Mouse (Mus musculus): ENCODE results near the gene Calcoco2. TPM values are rescaled to one million over a fixed set of nuclear protein-coding genes. Genes with fewer than 3 reads are reported as not detected.
A peak's percentile ranks its signal among the peaks of the same experiment; 100 is the strongest.
"Not testable (repeated sequence)": the region's sequence is repeated elsewhere in the genome, so short reads cannot be mapped to it uniquely, and the experiment has no call there.

The Calcoco2 gene
- not detected for total RNA-seq (2021)
- long read RNA-seq, experiment 1: 0 reads
- long read RNA-seq, experiment 2: 0 reads

DNA sequence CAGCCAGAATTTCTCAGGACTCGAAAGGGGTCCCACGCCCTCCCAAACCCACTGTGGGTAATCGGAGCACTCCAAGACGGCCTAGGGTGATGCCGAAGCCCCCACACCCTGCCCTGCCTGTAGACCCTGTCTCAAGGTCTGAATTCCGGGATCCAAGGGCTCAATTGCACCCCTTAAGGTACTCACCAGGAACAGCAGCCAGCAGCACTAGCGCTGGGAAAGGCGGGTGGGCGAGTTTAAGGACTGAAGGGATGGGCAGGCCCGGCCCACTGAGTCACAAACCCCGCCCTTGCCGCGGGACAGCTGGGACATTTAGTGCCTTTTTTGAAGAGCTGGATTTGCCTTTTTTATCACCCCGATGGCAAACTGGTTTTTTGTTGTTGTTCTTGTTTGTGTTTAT is at the start of gene Calcoco2:
Gene Calcoco2, minus strand, starts transcription at position 214 of the 400 bp plus-strand sequence.
- no peak for DNase-seq (ENCODE audit: low spot score in 2 of 2)

DNA sequence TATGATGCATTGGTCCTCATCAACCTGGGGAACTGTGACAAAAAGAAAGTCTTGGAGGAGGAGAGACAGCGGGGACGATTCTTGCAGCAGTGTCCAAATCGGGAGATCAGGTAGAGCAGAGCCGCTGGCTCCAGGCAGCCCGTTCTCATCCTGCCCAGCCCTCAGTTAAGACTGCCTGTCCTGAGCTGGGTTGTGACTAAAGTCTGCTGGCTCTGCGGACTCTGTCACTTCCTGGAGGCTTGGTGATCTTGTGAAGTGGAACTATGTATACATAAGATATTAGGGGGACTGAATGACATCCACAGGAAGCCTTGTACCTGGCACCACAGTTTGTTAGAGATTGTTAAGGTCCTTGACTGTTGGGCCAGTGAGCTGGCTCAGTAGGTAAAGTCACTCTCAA is 35.7 kb upstream of the Calcoco2 start:
- DNase-seq (ENCODE audit: low spot score in 2 of 2): no peak

DNA sequence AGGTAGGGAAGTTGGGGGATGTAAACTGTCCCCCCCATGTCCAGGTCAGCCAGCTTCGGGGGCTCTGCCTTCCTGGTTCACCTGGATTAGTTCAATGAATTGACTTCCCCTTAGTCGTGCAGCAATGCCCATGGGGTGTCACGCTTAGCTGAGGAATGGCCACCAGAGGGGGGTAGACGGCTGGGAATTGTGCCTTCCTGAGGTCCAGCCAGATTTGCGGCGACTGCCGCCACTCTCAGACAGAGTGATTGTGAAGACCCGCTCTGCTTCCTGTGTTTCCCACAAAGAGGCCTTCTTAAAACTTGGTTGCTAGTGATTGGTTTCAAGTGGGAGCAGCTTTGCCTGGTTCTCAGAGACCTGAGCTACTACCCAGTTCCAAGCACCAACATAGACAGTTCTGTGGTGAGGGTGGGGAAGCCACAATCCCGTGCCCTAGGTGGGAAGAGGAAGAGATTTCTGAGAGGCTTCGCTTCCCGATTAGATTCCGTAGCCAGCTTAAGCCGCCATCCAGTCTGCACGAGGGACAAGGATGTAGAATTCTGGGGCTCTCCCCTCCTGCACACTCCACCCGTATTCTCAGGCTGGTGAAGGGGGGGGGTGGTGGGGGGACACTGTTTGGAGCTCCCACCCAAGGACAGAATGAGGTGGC is 34.0 kb upstream of the Calcoco2 start:
- peak; percentile 48 to 72 for DNase-seq (ENCODE audit: low spot score in 2 of 2)

DNA sequence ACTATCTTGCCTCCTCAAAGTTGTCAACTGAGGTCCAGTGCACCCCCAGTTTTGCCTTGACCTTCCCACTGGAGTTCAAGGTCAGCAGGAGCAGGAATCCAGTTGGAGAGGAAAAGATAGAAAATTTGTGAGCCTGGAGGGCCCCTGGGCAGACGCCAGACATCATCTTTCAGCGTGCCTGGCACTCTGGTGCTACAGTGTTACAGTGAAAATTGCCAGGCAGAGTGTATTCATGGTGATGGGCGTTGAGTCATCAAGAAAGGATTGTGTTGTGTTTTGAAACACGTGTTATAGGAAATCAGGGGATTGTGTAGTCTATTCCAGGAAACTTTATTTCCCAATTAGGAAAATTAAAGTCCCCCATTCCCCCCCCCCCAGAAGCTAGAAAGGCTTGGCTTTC is 32.0 kb upstream of the Calcoco2 start:
- DNase-seq (ENCODE audit: low spot score in 2 of 2): no peak

DNA sequence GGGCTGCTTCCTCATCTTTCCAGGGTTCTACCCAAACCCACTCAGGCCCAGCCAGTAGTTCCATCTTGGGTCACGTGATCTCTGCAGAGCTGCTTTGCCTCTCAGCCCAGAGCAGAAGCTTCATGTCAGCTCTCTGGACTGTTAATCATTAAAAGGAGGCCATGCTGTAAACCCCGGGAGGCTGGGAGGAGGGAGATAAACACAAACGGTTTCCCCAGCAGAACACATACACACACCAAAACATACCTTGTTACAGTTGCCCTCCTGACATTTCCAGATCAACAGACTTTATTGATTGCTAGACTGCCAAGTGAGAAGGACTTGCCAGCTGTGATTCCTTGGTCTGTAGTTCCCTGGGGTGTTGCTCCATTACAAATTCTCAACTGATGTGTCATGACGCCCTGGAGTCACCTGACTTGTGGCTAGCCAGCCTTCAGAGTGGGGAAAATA is 29.0 kb upstream of the Calcoco2 start:
- no peak for DNase-seq (ENCODE audit: low spot score in 2 of 2)

DNA sequence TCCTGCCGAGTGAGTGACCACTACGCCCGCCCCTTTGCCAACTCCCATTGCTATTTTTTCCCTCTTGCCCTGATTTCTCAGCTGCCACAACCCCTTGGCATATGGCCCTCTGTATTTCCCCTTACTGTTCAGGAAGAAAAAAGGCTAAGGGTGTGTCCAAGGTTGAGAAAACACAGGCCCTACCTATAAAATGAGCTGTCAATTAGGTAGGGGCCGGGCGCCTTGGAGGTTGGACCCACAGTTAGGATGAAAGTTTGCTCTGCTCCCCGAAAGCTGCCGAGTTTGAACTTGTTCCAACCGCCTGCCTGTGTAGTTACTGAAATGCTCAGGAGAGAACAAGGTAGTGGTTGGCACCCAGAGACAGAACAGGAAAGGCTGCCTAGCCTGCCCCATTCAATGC is 24.1 kb upstream of the Calcoco2 start:
- no peak for DNase-seq (ENCODE audit: low spot score in 2 of 2)

DNA sequence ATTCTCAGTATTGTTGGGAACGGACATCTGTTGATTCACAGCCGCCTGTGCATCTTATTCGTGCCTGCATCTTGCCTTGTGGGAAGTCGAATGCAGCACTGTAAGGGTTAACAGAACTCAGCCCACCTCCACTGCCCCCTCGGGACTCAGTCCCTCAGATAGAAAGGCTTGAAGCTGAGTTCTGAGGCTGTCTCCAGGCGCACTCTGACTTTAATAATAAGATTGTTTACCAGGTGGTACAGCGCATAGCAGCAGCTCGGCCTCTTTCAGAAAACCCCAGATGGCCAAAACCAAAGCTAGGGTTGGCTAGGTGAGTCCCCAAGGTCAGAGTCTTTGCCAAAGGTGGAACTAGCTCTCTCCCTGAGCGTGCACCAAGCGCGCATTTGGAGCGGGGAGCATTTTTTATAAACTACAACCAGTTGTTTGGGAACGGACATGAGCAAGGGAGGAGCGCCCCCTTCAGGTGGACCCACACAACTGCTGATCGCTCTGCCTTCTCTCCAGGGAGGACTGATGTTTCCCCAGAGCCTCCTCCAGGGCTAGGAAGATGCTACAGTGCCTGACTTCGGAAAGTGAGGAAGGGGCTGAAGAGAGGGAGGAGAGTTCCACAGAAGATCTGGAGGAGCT is 21.6 kb upstream of the Calcoco2 start, which contains the start of gene Ttll6:
Gene Ttll6, plus strand, starts transcription at position 548 of the 627 bp plus-strand sequence.
- peak in 1 of 2 experiments; percentile 50 for DNase-seq (ENCODE audit: low spot score in 2 of 2)

DNA sequence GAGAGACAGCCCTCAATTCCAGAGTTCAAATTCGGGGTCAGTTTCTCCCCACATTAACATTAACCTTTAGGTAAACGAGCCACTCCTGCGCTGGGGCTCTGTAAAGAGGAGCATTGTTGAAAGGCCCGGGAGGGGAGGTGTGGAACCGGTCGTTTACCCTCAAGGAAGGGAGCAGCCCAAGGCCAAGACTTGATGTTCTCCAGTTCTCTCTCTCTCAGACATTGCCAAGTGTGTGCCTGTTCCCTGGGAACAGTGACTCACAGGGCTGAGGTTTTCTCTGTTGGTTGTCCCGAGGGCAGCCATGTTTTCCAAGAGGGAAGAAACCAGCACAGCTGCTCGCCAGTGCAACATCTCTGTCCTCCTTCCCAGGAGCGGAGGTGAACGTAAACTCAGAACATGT is 18.8 kb upstream of the Calcoco2 start:
- DNase-seq (ENCODE audit: low spot score in 2 of 2): no peak

DNA sequence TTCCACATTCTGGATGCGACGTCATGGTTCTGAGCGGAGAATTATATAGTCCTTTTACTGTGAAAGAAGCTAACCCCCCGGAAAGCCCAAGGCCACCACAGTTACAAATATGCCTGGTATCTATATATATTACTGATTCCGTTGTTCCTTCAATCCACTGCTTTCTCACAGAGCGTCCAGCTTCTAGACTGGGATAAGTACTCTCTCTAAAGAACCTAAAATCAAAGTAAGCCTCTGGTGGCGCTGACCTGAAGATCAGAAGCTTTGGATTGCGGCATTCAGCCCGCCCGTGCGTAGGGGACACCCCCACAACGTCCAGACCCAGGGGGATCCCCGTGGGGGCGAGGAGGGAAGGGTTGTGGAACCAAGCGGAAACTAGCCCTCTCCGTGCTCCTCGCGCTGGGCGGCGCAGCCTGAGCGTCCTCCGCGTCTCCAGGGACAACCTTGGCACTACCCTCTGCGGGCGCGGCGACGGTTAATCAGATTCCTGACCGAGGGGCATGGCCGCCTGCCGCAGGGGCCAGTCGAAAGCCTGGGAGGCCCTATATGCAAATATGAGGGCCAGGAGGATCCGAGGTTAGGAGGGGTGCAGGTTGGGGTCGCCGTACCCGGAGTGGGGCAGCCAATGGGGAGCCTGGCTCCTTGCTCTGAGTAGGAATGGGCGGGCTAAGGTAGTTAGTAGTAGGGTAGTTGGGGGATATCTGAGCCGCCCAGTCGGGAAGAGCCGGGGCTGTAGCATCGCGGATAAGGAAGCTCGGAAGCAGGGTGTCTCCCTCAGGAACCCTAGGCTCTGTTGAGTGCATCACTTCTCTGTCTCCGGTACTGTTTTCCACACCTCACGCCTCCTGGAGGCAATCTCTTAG is 12.5 kb upstream of the Calcoco2 start:
- no peak for DNase-seq (ENCODE audit: low spot score in 2 of 2)

DNA sequence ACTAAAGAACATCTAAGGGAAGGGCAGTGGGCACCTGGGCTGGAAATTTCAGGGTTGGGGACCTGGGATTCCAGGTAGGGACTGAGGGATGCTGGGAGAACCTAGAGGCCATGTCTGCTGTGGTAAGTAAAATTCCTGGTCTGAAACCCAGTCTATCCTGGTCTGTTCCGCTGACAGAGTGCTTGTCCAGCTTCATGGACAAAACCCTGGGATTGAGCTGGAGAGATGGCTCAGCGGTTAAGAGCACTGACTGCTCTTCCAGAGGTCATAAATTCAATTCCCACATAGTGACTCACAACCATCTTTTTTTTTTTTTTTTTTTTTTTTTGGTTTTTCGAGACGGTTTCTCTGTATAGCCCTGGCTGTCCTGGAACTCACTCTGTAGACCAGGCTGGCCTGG is 11.0 kb upstream of the Calcoco2 start:
- DNase-seq (ENCODE audit: low spot score in 2 of 2): not testable (repeated sequence)

DNA sequence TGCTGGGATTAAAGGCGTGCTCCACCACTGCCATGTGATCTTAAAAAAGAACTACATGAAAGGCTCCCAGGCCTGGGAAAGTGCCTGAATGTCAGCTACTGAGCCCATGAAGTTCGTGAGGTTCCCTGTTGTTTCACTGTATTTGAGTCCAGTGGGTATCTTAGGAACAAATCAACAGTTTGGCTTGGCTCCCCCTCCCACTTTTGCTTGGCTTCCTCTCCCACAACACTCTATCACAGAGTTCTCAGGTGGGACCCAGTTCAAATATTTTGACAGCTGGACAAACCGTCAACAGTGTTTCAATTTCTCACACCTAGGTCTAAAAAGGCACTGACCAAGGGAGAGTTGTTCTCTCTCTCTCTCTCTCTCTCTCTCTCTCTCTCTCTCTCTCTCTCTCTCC is 7.6 kb upstream of the Calcoco2 start:
- DNase-seq (ENCODE audit: low spot score in 2 of 2): no peak

DNA sequence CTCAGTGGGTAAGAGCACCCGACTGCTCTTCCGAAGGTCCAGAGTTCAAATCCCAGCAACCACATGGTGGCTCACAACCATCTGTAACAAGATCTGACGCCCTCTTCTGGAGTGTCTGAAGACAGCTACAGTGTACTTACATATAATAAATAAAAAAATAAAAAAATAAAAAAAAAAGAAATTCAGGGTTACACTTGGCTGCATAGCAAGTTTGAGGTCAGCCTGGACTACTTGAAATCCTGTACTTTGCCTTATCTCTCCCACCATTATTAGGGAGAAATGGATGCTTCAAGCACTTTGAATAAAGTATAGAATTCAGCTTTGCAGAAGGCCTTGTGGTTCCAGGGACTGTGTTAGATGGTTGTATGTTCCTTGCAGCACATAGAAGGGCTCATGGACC is 5.2 kb upstream of the Calcoco2 start:
- DNase-seq (ENCODE audit: low spot score in 2 of 2): not testable (repeated sequence)

DNA sequence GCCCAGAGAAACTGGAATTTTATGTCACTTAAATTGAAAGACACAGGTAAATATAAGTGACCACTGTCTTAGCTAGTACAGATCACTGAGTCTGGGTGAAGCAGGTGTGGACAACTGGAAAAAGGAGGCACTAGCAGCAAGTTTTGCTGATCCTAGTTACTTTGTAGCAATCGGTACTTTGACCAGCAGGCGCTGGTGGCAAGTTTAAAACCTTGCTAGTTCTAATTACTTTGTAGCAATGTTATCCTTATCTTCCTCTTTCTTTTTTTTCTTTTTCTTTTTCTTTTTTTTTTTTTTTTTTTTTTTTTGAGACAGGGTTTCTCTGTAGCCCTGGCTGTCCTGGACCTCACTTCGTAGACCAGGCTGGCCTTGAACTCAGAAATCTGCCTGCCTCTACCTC is 4.4 kb upstream of the Calcoco2 start:
- no peak for DNase-seq (ENCODE audit: low spot score in 2 of 2)

DNA sequence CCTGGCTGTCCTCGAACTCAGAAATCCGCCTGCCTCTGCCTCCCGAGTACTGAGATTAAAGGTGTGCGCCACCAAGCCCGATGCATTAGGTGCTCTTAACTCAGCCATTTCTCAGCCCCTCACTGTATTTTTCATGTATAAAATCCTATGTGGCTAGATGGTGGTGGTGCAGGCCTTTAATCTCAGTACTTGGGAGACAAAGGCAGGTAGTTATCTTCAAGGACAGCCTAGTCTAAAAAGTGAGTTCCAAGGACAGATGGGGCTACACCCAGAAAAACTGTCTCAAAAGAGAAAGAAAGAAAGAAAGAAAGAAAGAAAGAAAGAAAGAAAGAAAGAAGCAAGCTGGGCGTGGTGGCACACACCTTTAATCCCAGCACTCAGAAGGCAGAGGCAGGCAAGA is 3.7 kb upstream of the Calcoco2 start:
- DNase-seq (ENCODE audit: low spot score in 2 of 2): no peak

DNA sequence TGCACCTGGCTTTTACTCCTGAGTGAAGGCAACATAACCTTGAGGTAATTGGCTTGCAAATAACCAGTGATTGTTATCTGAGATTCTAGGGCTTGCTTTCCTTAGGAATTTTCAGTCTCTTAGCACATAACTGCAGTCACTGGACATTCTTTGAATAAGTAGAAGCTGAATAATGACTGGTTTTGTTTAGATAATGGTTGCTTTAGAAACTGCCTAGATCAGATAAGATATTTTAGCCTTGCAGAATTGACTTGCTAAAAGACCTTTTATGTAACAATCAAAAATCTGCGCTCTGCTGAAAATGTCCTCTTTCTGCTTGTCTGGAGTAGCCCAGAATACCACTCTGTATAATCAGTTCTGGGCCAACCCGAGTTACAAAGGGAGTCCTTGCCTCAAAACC is 2.3 kb upstream of the Calcoco2 start:
- DNase-seq (ENCODE audit: low spot score in 2 of 2): no peak

DNA sequence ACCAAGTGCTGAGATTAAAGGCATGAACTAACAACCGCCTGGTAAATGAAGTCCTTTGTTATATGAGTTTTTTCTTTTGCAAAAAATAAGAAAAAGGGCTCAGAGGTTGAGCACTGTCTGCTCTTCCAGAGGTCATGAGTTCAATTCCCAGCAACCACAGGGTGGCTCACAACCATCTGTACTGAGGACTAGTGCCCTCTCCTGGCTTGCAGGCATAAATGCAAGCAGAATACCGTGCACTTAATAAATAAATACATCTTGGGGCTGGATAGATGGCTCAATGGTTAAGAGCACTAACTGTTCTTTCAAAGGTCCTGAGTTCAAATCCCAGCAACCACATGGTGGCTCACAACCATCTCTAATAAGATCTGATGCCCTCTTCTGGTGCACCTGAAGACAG is 814 bp downstream of the Calcoco2 start:
- not testable (repeated sequence) for DNase-seq (ENCODE audit: low spot score in 2 of 2)

DNA sequence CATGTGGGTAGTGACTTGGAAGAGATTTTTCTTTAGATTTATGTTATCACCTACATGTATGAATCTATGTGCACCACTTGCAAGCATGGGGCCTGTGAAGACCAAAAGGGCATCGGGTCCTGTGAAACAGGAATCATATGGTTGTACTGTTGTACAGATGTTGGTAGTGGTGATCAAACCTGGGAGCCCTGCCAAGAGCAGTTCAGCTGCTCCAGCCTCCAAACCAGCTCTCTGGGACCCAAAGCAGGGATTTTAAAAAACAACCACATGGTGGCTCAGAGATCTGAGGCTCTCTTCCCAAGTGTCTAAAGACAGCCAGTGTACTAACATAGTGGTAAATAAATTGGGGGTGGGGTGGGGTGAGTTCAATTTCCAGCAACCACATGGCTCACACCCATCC is 3.4 kb downstream of the Calcoco2 start:
- no peak for DNase-seq (ENCODE audit: low spot score in 2 of 2)

DNA sequence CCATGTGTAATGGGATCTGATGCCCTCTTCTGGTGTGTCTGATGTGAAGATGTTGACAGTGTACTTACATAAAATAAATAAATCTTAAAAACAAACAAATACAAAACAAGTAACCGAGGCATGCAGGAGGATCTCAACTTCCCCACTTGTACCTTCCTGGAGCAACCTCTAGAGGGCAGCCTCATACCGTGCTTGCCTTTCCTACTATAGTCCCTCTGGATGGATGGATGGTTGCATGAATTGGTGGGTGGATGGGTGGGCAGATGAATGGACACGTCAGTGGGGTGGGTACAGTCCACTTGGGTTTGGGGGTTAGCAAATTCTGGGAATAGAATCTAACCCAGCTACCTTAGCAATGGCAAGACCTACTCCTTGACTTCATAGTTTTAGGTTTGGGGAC is 18.4 kb downstream of the Calcoco2 start:
- peak in 1 of 2 experiments; percentile 39 for DNase-seq (ENCODE audit: low spot score in 2 of 2)

DNA sequence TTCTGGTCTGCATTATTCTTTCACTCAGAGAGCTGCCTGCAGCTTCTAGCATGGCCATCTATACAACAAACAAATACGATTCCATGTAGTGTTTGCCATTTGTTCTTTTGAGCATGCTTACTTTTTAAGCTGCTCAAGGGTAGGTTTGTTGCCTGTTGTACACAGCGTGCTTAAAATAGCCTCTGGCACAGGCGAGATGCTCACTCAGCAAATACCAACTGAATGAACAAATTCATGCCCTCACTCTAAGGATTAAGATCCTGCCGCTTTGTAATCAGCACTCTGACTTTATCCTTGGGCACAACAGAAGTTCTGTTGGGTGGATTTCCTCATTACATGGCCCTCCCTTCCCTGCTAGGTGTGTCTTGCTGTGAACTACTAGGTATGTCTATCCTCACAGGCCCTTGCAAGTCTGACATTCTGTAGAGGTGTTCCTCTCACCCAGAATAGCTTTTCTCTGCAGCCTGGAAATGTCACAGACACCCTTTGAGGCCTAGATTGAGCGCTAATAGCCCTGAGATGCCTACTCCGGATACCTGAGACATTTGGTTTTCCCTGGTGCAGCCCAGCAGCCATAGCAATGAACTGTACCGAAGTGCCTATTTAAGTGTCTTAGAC is 19.0 kb downstream of the Calcoco2 start:
- no peak for DNase-seq (ENCODE audit: low spot score in 2 of 2)

DNA sequence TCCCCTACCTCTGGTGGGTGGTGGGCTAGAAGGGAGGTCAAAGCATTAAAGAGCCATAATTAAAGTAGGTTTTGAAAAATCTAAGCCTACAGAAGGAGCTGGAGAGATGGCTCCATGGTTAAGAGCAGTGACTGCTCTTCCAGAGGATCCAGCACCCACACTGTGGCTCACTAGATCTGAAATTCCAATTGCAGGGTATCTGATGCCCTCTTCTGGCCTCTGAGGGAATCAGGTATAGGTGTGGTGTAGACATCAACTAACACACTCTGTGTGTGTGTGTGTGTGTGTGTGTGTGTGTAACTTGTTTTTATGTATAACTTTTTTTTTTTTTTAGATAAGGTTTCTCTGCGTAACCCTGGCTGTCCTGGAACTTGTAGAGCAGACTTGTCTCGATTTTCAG is 20.7 kb downstream of the Calcoco2 start:
- no peak for DNase-seq (ENCODE audit: low spot score in 2 of 2)

DNA sequence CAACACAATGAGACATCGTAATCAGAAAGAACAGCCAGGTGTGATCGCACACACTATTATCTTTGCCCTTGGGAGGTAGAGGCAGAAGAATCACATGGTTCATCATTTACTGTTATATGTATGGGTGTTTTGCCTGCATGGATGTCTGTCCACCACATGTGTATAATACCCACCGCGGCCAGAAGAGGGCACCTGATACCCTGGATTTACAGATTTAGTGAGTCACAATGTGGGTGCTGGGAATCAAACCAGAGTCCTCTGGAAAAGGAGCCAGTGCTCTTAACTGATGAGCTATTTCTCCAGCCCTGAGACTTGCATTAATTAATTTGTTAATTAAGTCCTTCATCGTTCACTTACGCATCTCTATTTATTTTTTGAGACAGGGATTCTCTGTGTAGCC is 23.8 kb downstream of the Calcoco2 start:
- no peak for DNase-seq (ENCODE audit: low spot score in 2 of 2)

DNA sequence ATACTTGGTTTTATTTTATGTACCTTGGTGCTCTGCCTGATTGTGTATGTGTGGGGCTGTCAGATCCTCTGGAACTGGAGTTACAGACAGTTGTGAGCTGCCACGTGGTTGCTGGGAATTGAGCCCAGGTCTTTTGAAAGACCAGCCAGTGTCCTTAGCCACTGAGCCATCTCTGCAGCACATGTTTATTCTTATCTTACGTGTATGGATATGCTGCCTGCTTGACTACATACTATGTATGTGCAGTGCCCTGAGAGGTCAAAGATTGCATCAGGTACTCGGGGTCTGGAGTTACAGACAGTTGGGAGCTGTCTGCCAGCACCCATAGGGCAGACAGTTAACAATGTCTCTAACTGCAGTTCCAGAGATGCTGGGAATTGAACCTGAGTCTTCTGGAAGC is 29.1 kb downstream of the Calcoco2 start:
- no peak for DNase-seq (ENCODE audit: low spot score in 2 of 2)
